Mouse (Mus musculus) left cerebral cortex, postnatal 25 days (tissue): ENCODE data around the gene Fam216a. TPM values are rescaled to one million over a fixed set of nuclear protein-coding genes. Genes with fewer than 3 reads are reported as not detected.
"Not testable (repeated sequence)": the region's sequence is repeated elsewhere in the genome, so short reads cannot be mapped to it uniquely, and the experiment has no call there.

ENCODE experiments used
- DNase-seq, 2 experiments: peaks; one replicate each; pipeline ENCODE4 v3.0.0; 2022; ENCODE audit warnings: low spot score in 2 of 2, mixed read lengths in 1 of 2
- intact Hi-C: fragments of 180-260 bp; cut with DNase I; formaldehyde crosslinking; loops from one replicate; pipeline ENCODE4 v1.15.1; 2025
- total RNA-seq, 2 experiments: library from RNA; stranded (reverse); gene quantifications; 2 replicates each; pipeline ENCODE4 v1.2.3; 2021

The Fam216a gene
- total RNA-seq, 2 experiments from 2014 or later: 68.4 to 73.7 TPM

- intact Hi-C loops: no loop called here
- no peak for DNase-seq
These were observed 35.4 kb downstream of the Fam216a start for GRCm38 (mm10) chr5:122336554-122337294.

DNA sequence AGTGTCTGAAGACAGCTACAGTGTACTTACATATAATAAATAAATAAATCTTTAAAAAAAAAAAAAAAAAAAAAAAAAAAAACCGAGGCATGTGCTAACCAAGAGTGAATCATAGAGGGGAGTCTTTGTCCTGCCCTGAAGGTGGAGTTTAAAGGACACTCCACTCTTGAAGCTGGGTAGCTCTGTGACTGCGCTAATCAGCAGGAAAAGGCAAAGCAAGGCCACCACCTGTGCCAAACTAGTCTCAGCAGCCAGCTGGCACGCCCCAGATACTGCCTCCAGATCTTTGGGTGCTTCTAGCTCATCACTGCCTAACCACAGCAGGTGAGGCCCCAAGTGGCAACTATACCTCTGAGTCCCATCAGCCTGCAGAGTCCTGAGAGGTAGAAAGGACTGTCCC, 37.5 kb downstream of the Fam216a start:
- intact Hi-C loops: no loop called here
- no peak for DNase-seq

GRCm38 (mm10) chr5:122330269-122330668, 41.9 kb downstream of the Fam216a start:
- no peak for DNase-seq
- intact Hi-C loops: no loop called here

GRCm38 (mm10) chr5:122327283-122327682, 44.9 kb downstream of the Fam216a start:
- peak in 1 of 2 experiments; percentile 67 for DNase-seq
- intact Hi-C loops: no loop called here

DNA sequence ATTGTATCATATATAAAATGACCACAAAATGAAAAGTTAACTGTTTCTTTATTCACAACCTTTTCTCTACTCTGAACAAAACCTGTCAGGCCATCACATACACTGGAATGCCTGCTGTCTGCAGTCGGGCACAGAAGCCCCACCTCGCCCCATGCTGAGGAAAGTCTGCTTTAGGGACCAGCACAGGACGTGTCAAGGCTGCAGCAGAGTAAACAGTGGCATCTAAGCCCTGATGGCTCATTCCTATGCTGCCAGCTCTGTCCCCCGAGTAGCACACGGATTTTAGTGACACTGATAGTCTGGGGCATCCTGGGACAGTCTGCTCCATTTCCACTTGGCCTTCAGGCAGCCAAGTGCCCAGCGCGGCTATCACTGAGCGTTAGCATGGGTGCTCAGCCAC, 46.7 kb downstream of the Fam216a start:
- no peak for DNase-seq
- intact Hi-C loops: no loop called here

- intact Hi-C loops: no loop called here
These were observed 47.3 kb downstream of the Fam216a start for GRCm38 (mm10) chr5:122324608-122325431.

GRCm38 (mm10) chr5:122323523-122323922, 48.6 kb downstream of the Fam216a start:
- no peak for DNase-seq
- intact Hi-C loops: no loop called here

More at GRCm38 (mm10) chr5:122324608-122325431, 47.3 kb downstream of the Fam216a start:
- peak; percentile 85 to 97 for DNase-seq

GRCm38 (mm10) chr5:122320205-122320781, 51.9 kb downstream of the Fam216a start:
- intact Hi-C loops: no loop called here

DNA sequence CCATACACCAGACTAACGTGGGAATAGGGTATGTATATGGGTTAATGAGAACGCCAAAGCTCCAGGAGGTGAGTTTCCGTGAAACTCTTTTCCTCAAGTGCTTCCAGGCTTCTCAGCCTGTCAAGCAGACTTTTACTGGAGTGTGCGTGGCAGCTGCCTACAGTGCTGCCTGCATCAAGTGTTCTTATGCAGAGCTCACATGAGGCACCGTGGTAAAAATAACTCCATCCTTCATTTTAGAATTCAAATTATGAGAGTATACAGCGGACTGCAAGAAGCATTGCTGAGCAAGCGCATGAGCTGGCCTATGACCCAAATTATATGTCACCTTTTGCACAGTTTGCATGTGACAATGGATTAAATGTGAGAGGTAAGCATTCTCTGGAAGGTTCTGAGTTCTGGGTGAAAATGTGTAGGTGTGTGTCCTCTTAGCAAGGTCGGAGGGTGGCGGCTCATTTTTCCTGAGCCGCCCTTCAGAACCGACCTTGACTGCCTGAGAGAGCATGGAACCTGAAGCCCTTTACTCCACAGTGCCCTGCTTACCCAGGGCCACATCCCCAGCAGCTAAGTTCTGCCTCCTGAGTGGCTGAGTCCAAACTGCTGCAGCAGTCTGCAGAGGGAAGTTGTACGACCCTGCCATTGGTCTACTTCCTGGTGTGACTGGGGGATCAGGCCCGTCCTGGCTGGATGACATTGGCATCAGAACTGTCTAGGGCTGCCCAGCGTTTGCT, 52.5 kb downstream of the Fam216a start:
- peak; percentile 50 to 82 for DNase-seq
- intact Hi-C loops: loop anchor here (5.0 kb wide), 2 partner anchors 33 to 37 kb away; partner anchors contain the start of genes Pptc7, Rad9b and Vps29

More at GRCm38 (mm10) chr5:122320205-122320781, 51.9 kb downstream of the Fam216a start:
- DNase-seq: no peak

GRCm38 (mm10) chr5:122318976-122319375, 53.2 kb downstream of the Fam216a start:
- DNase-seq: not testable (repeated sequence)
- intact Hi-C loops: loop anchor here (5.0 kb wide), 2 partner anchors 33 to 37 kb away; partner anchors contain the start of genes Pptc7, Rad9b and Vps29

- no peak for DNase-seq
- intact Hi-C loops: loop anchor here (5.0 kb wide), 2 partner anchors 34 to 36 kb away; partner anchors contain the start of genes Pptc7, Rad9b and Vps29
These were observed 54.1 kb downstream of the Fam216a start for GRCm38 (mm10) chr5:122318100-122318499.

- intact Hi-C loops: loop anchor here (5.0 kb wide), 2 partner anchors 35 kb away; partner anchors contain the start of genes Pptc7, Rad9b and Vps29
- DNase-seq: no peak
These were observed 54.7 kb downstream of the Fam216a start for GRCm38 (mm10) chr5:122317329-122318045.

DNA sequence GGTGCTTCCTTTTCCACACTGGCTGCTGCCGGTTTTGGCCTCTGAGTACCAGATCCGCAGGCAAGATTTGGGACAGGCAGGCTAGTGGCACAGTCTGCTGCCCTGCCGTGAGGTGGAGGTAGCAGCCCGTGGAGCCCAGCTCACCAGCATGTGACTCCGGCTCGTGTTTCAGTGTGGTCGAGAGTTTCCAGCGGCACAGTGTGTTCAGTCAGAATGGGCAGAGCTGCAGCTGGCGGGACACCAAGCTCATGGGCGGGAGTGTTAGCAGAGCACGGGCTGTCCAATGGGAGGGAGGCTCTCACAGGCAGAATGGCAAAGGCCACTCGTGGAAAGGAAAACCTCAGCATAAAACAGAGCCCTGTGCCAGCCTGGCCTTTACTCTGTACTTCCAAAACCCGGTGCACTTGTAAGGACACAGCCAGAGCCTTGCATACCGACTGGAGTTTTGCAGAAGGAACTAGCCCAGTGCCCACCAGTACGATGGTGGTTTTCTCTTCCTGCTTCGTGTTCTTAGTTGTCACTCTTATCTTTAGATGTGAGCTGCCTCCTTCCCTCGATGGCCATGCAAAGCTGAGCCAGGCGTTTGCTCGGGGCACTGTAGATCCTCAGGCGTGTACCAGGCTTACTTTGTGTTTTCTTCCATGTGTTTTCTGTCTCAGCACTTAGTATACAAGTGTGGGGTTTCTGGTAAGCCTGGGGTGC, 57.0 kb downstream of the Fam216a start:
- intact Hi-C loops: loop anchor here (5.0 kb wide), 2 partner anchors 33 to 37 kb away; partner anchors contain the start of genes Pptc7, Rad9b and Vps29
- DNase-seq: peak; percentile 88 to 95

Other genes with a start within 250 kb of the Fam216a start
- gene Ccdc63, start 231.5 kb downstream of the Fam216a start, total RNA-seq: under 1 TPM; 0.48 to 0.82 TPM
- gene Ppp1cc, start 214.1 kb downstream of the Fam216a start, total RNA-seq: 100 to 1,000 TPM; 169 to 202 TPM
- 1 to 10 TPM; 1.8 to 3.8 TPM for gene Hvcn1, start 165.6 kb downstream of the Fam216a start, total RNA-seq
- 10 to 100 TPM in 1 of 2 experiments, 1 to 10 TPM in 1; 9.7 to 12.9 TPM for gene Tctn1, start 107.9 kb downstream of the Fam216a start, total RNA-seq
- 10 to 100 TPM; 36.7 to 43.8 TPM for gene Pptc7, start 88.0 kb downstream of the Fam216a start, total RNA-seq
- 1 to 10 TPM; 2.8 to 3.4 TPM for gene Rad9b, start 18.1 kb downstream of the Fam216a start, total RNA-seq
- 100 to 1,000 TPM; 189 to 208 TPM for gene Vps29, start 18.0 kb downstream of the Fam216a start, total RNA-seq
- 10 to 100 TPM; 24.9 to 25.8 TPM for gene Gpn3, start 488 bp downstream of the Fam216a start, total RNA-seq
- gene Arpc3, start 19.5 kb upstream of the Fam216a start, total RNA-seq: 100 to 1,000 TPM; 225 to 243 TPM
- gene Anapc7, start 49.3 kb upstream of the Fam216a start, total RNA-seq: 10 to 100 TPM; 27.8 to 28.1 TPM
- 100 to 1,000 TPM; 748 to 749 TPM for gene Atp2a2, start 129.9 kb upstream of the Fam216a start, total RNA-seq
- 10 to 100 TPM; 39.5 to 40.1 TPM for gene Ift81, start 242.2 kb upstream of the Fam216a start, total RNA-seq